Mouse (Mus musculus): ENCODE results near the gene 1700010I14Rik. TPM values are rescaled to one million over a fixed set of nuclear protein-coding genes. Genes with fewer than 3 reads are reported as not detected.

Gene 1700010I14Rik
- polyA plus RNA-seq, 1 experiment from 2014 or later: 1.0 TPM

DNA sequence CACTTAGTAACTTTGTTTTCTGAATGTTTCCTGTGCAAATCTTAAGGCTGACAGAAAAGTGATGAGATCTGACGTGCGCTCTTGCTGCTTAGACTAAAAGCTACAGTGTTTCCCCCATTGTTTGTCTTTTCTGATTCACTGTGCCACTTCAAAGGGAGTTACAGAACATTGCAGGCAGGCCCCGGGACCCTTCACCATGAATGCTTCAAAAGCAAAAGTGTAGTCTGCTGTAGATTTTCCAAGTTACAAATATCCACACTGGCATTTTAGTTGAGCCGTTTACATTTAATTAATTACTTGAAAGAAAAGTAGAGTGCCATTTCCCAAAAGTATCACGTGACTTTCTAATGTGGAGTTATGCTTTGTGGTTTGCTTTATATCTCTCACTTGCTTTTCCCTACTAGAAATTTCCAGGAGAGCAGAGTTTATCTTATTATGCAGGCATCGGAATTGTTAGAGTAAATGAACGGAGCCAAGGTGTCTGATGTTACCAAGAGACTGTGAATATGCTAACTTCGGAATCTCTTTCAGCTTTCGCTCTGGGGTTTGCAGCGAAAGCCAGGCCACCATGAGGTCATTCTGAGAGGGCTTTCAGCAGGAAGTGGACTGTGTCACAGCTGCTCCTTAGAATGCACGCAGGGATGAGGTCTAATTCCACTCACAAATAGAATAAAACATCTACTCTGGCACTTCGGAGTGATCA lies 15.8 kb upstream of the 1700010I14Rik start:
- no peak overlapping the region for H3K9ac ChIP-seq (ENCODE audit: low read length)
- no peaks in the 10 kb centered on the region for H3K27me3 ChIP-seq (replicated peaks; ENCODE audit: control insufficient read depth, insufficient read depth, low read length)
- no peaks in the 10 kb centered on the region for H3K4me1 ChIP-seq (replicated peaks; ENCODE audit: control insufficient read depth, insufficient read depth, low read length)
- H3K9me3 ChIP-seq (ENCODE audit: control insufficient read depth, low read length): no peaks in the 10 kb centered on the region
- DNase-seq (ENCODE audit: low spot score) (no peak), ATAC-seq (replicated peaks; ENCODE audit: low FRiP score, low TSS enrichment, low read depth) (no peak)
- H3K27ac ChIP-seq (ENCODE audit: low read depth): no peak overlapping the region
- H3K4me2 ChIP-seq (ENCODE audit: low read length): no peak overlapping the region
- no peaks in the 10 kb centered on the region for H3K36me3 ChIP-seq (ENCODE audit: control insufficient read depth, insufficient read depth, low read length)
- H3K4me3 ChIP-seq (ENCODE audit: low read depth, low read length): no peak overlapping the region
- WGBS: 29% methylated on average over 12 of the region's 12 CpGs

DNA sequence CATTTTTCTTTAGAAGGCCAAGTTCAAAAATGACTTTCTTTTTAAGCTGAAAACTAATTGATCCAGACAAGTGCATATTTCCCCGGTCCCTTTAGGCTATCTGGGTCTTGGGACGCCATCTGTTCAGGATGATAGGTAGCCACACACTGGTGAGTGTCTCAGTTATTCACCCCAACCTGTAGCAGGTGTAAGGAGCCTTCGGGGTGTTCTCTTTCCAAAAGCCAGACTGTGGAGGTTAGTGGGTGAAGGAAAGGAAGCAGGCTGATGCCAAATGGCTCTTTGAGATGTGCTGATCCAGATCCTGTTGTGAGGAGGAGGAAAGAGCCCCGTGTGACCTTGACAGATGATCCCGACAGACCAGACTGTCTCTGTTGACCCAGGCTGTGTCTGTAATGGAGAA lies 14.8 kb upstream of the 1700010I14Rik start:
- DNase-seq (ENCODE audit: low spot score): no peak
- no peak overlapping the region for H3K27ac ChIP-seq (ENCODE audit: low read depth)
- ATAC-seq (replicated peaks; ENCODE audit: low FRiP score, low TSS enrichment, low read depth): no peak
- H3K36me3 ChIP-seq (ENCODE audit: control insufficient read depth, insufficient read depth, low read length): no peaks in the 10 kb centered on the region
- 65% methylated on average over 5 of the region's 5 CpGs for WGBS
- H3K4me1 ChIP-seq (replicated peaks; ENCODE audit: control insufficient read depth, insufficient read depth, low read length): no peaks in the 10 kb centered on the region
- H3K9ac ChIP-seq (ENCODE audit: low read length): no peak overlapping the region
- H3K4me2 ChIP-seq (ENCODE audit: low read length): no peak overlapping the region
- no peaks in the 10 kb centered on the region for H3K9me3 ChIP-seq (ENCODE audit: control insufficient read depth, low read length)
- H3K27me3 ChIP-seq (replicated peaks; ENCODE audit: control insufficient read depth, insufficient read depth, low read length): no peaks in the 10 kb centered on the region
- no peak overlapping the region for H3K4me3 ChIP-seq (ENCODE audit: low read depth, low read length)

DNA sequence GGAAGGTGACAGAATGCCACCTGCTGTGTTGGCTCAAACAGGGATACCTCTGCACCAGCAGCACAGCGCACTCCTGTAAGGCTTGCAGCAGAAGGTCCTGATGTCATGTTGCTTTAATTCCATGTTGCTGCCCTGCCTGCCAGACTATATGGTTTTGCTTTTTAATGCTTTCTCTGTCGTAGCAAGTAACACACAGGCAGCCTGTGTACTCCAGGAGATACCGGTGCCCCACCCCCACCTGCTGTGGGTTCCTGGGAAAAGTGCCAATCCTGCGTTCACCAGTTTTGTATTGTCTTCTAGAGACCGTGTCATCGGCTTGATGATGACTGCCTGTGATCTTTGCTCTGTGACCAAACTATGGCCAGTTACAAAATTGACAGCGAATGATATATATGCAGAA lies 13.7 kb upstream of the 1700010I14Rik start:
- 65% methylated on average over 7 of the region's 7 CpGs for WGBS
- H3K4me3 ChIP-seq (ENCODE audit: low read depth, low read length): no peak overlapping the region
- no peak for ATAC-seq (replicated peaks; ENCODE audit: low FRiP score, low TSS enrichment, low read depth)
- no peak overlapping the region for H3K4me2 ChIP-seq (ENCODE audit: low read length)
- no peak overlapping the region for H3K27ac ChIP-seq (ENCODE audit: low read depth)
- H3K4me1 ChIP-seq (replicated peaks; ENCODE audit: control insufficient read depth, insufficient read depth, low read length): no peaks in the 10 kb centered on the region
- H3K36me3 ChIP-seq (ENCODE audit: control insufficient read depth, insufficient read depth, low read length): no peaks in the 10 kb centered on the region
- no peak for DNase-seq (ENCODE audit: low spot score)
- H3K27me3 ChIP-seq (replicated peaks; ENCODE audit: control insufficient read depth, insufficient read depth, low read length): no peaks in the 10 kb centered on the region
- no peaks in the 10 kb centered on the region for H3K9me3 ChIP-seq (ENCODE audit: control insufficient read depth, low read length)
- no peak overlapping the region for H3K9ac ChIP-seq (ENCODE audit: low read length)

DNA sequence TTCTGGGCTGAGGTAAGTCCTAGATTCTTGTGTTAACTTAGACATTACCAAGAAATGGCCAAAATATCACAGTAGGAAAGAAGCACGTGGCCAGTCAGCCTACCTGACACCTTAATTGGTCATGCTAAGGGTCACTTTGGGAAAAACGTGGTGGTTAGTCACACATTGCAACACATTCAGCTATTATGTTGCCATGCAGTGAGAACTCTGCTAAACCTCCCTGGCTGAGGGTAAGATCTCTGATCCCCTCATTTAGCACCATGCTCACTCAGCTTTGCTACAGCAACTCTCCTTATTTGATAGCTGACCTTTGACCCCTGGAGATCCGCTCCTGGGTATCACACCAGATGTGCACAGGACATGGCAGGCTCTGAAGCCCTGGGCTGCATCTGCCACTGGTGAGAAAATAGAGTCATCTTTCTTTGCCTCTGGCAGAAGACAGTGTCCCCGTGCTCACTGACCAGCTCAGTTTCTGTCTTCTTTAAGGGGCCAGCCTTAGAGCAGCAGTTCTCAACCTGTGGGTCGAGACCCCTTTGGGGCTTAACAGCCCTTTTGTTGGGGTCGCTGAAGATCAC lies 13.2 kb upstream of the 1700010I14Rik start:
- no peaks in the 10 kb centered on the region for H3K36me3 ChIP-seq (ENCODE audit: control insufficient read depth, insufficient read depth, low read length)
- H3K4me2 ChIP-seq (ENCODE audit: low read length): no peak overlapping the region
- no peaks in the 10 kb centered on the region for H3K4me1 ChIP-seq (replicated peaks; ENCODE audit: control insufficient read depth, insufficient read depth, low read length)
- H3K27ac ChIP-seq (ENCODE audit: low read depth): no peak overlapping the region
- 59% methylated on average over 6 of the region's 6 CpGs for WGBS
- DNase-seq (ENCODE audit: low spot score) (no peak), ATAC-seq (replicated peaks; ENCODE audit: low FRiP score, low TSS enrichment, low read depth) (no peak)
- H3K9me3 ChIP-seq (ENCODE audit: control insufficient read depth, low read length): no peaks in the 10 kb centered on the region
- H3K27me3 ChIP-seq (replicated peaks; ENCODE audit: control insufficient read depth, insufficient read depth, low read length): no peaks in the 10 kb centered on the region
- H3K4me3 ChIP-seq (ENCODE audit: low read depth, low read length): no peak overlapping the region
- no peak overlapping the region for H3K9ac ChIP-seq (ENCODE audit: low read length)

DNA sequence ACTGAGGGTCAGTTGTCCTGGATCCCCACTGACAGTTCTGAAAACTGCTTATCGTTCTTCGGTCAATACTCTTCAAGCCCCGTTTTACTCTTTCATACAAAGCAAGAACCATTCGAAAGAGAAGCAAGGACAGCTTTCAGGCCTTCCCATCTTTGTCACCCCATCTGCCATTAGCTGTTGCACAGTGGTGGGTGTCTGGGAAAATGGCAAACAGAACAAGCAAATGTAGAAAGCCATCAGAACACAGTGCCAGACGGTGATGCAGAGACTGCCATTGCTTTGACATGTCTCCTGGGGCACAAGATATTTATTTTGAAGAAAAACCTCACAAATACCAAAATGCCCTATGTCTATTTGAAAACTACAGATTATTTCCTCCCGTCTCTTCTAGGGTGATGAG lies 11.4 kb upstream of the 1700010I14Rik start:
- Histone ChIP-seq H3K9me3 (ENCODE audit: control insufficient read depth, low read length) (no peaks in the 10 kb centered on the region), H3K36me3 (ENCODE audit: control insufficient read depth, insufficient read depth, low read length) (no peaks in the 10 kb centered on the region), H3K9ac (ENCODE audit: low read length) (no peak overlapping the region), H3K27ac (ENCODE audit: low read depth) (no peak overlapping the region), H3K4me3 (ENCODE audit: low read depth, low read length) (no peak overlapping the region), H3K27me3 (replicated peaks; ENCODE audit: control insufficient read depth, insufficient read depth, low read length) (no peaks in the 10 kb centered on the region), H3K4me1 (replicated peaks; ENCODE audit: control insufficient read depth, insufficient read depth, low read length) (no peaks in the 10 kb centered on the region), H3K4me2 (ENCODE audit: low read length) (no peak overlapping the region)
- 87% methylated on average over 6 of the region's 6 CpGs for WGBS
- DNase-seq (ENCODE audit: low spot score): no peak
- no peak for ATAC-seq (replicated peaks; ENCODE audit: low FRiP score, low TSS enrichment, low read depth)

DNA sequence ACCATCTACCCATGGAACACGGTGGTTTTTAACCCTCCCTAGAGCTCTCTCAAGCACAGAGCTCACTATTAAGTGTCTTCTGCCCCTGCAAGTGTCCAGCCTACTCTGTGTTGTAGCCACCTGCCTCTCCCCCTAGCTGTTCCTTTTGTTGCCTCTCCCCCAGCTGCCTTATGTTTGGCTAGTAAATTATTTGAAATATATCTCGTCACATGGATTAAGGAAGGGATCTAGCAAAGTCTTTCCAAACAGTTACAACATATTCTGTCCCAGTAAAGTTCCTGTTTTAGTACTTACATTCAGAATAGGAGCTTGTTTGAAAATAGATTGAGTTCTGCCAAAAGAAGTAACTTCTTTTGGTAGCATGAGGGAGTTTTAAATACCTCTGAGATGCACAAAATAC lies 10.9 kb upstream of the 1700010I14Rik start:
- 75% methylated on average over 2 of the region's 2 CpGs for WGBS
- H3K9me3 ChIP-seq (ENCODE audit: control insufficient read depth, low read length): no peaks in the 10 kb centered on the region
- no peaks in the 10 kb centered on the region for H3K27me3 ChIP-seq (replicated peaks; ENCODE audit: control insufficient read depth, insufficient read depth, low read length)
- no peak overlapping the region for H3K9ac ChIP-seq (ENCODE audit: low read length)
- no peaks in the 10 kb centered on the region for H3K36me3 ChIP-seq (ENCODE audit: control insufficient read depth, insufficient read depth, low read length)
- no peak overlapping the region for H3K4me2 ChIP-seq (ENCODE audit: low read length)
- H3K27ac ChIP-seq (ENCODE audit: low read depth): no peak overlapping the region
- H3K4me1 ChIP-seq (replicated peaks; ENCODE audit: control insufficient read depth, insufficient read depth, low read length): no peaks in the 10 kb centered on the region
- H3K4me3 ChIP-seq (ENCODE audit: low read depth, low read length): no peak overlapping the region
- ATAC-seq (replicated peaks; ENCODE audit: low FRiP score, low TSS enrichment, low read depth) (no peak), DNase-seq (ENCODE audit: low spot score) (no peak)

DNA sequence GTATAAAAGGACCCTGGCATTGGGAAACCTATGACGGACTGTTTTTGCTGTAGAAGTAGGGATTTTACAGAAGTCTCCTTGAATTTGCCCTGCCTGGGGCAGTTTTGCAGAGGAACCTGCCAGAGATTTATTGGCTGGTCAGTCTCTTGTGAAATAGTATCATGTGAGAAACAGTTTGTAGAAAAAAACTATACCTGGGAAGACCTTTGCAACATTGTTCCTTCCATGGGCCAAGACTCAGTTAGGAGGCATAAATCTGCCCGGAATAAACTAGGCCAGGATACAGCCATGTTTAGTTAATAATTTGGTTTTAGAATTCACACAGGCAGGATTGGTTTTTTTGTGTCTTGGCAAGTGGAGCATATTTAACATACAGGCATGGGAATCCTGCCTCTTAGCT lies 4.6 kb upstream of the 1700010I14Rik start:
- Histone ChIP-seq H3K27me3 (replicated peaks; ENCODE audit: control insufficient read depth, insufficient read depth, low read length) (no peaks in the 10 kb centered on the region), H3K9ac (ENCODE audit: low read length) (no peak overlapping the region), H3K4me2 (ENCODE audit: low read length) (no peak overlapping the region), H3K4me3 (ENCODE audit: low read depth, low read length) (no peak overlapping the region), H3K27ac (ENCODE audit: low read depth) (no peak overlapping the region), H3K4me1 (replicated peaks; ENCODE audit: control insufficient read depth, insufficient read depth, low read length) (no peaks in the 10 kb centered on the region), H3K9me3 (ENCODE audit: control insufficient read depth, low read length) (no peaks in the 10 kb centered on the region), H3K36me3 (ENCODE audit: control insufficient read depth, insufficient read depth, low read length) (no peaks in the 10 kb centered on the region)
- DNase-seq (ENCODE audit: low spot score) (no peak), ATAC-seq (replicated peaks; ENCODE audit: low FRiP score, low TSS enrichment, low read depth) (no peak)
- WGBS: 80% methylated on average over 2 of the region's 2 CpGs

DNA sequence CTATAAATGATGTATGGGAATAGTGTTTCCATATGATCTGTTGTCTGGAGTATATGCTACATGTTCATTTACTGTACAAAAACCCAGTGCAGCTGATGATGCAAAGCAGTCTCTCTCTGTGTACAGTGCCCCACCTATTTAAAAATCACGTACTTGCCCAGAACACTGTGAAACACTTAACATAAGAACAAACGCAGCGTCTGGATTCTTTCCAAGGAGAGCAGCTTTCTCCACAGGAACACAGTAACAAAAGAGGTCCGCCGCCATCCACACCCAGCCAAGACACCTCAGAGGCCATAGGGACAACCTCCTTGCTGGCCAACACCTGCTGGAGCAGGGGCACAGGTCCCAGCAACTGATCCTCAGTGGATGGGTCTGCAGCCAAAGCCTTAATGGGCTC lies 2.4 kb upstream of the 1700010I14Rik start:
- Histone ChIP-seq H3K36me3 (ENCODE audit: control insufficient read depth, insufficient read depth, low read length) (no peaks in the 10 kb centered on the region), H3K9ac (ENCODE audit: low read length) (no peak overlapping the region), H3K27ac (ENCODE audit: low read depth) (no peak overlapping the region), H3K4me2 (ENCODE audit: low read length) (no peak overlapping the region), H3K4me1 (replicated peaks; ENCODE audit: control insufficient read depth, insufficient read depth, low read length) (no peaks in the 10 kb centered on the region), H3K4me3 (ENCODE audit: low read depth, low read length) (no peak overlapping the region), H3K9me3 (ENCODE audit: control insufficient read depth, low read length) (no peaks in the 10 kb centered on the region), H3K27me3 (replicated peaks; ENCODE audit: control insufficient read depth, insufficient read depth, low read length) (no peaks in the 10 kb centered on the region)
- DNase-seq (ENCODE audit: low spot score) (no peak), ATAC-seq (replicated peaks; ENCODE audit: low FRiP score, low TSS enrichment, low read depth) (no peak)
- 58% methylated on average over 5 of the region's 5 CpGs for WGBS

DNA sequence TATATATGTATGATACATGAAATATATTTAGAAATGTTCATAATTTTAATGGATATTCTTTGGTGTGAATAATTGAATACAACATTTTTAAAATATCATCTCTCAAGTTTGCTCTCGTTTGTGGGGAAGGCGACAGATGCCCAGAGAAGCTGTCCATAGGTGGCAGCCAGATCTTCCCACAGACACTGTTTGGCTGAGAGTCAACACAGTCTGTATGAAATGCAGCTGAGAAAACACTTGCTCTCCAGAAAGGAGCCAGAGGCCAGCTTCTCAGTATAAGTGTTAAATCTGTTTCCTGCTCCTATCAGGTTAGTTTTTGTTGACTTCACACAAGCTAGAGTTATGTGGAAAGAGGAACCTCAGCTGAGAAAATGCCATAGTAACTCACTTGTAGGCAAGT lies 1.6 kb upstream of the 1700010I14Rik start:
- Histone ChIP-seq H3K9me3 (ENCODE audit: control insufficient read depth, low read length) (no peaks in the 10 kb centered on the region), H3K36me3 (ENCODE audit: control insufficient read depth, insufficient read depth, low read length) (no peaks in the 10 kb centered on the region), H3K27me3 (replicated peaks; ENCODE audit: control insufficient read depth, insufficient read depth, low read length) (no peaks in the 10 kb centered on the region), H3K9ac (ENCODE audit: low read length) (no peak overlapping the region), H3K4me3 (ENCODE audit: low read depth, low read length) (no peak overlapping the region), H3K27ac (ENCODE audit: low read depth) (no peak overlapping the region), H3K4me1 (replicated peaks; ENCODE audit: control insufficient read depth, insufficient read depth, low read length) (no peaks in the 10 kb centered on the region), H3K4me2 (ENCODE audit: low read length) (no peak overlapping the region)
- DNase-seq (ENCODE audit: low spot score) (no peak), ATAC-seq (replicated peaks; ENCODE audit: low FRiP score, low TSS enrichment, low read depth) (no peak)
- WGBS: 88% methylated on average over 2 of the region's 2 CpGs

Measured in intestine, embryonic 14.5 days (tissue).